Mouse (Mus musculus): ENCODE results near the gene Ripply1.

- no peak for TF ChIP-seq POLR2A (IDR thresholded peaks at IDR 0.05; ENCODE audit: low read depth, low read length)
- TF ChIP-seq CTCF (IDR thresholded peaks at IDR 0.05; ENCODE audit: extremely low read depth, insufficient read length, insufficient replicate concordance, low read depth, low read length), result peak; percentile 48; the same call in 1 of the 2 replicates
Measured at GRCm38 (mm10) chrX:139751855-139752254, 30.3 kb downstream of the Ripply1 start.

Measured in small intestine, adult 2 months (tissue).